Mouse (Mus musculus) CH12.LX (cell line): ENCODE data around the gene Drg1. TPM values are rescaled to one million over a fixed set of nuclear protein-coding genes. Genes with fewer than 3 reads are reported as not detected.
"Not testable (repeated sequence)": the region's sequence is repeated elsewhere in the genome, so short reads cannot be mapped to it uniquely, and the experiment has no call there.

Source experiments
- DNase-seq: peaks from one replicate; pipeline ENCODE4 v3.0.0-alpha.2; 2013; ENCODE audit errors: extremely low read depth
- H3K27ac ChIP-seq: 2 replicates; pipeline ENCODE4 v1.5.1; 2012; ENCODE audit warnings: low read depth, mild to moderate bottlenecking, control low read depth, moderate library complexity; ENCODE audit not compliant: insufficient read depth
- H3K27me3 ChIP-seq: replicated peaks from 2 replicates; pipeline ENCODE3; 2012; ENCODE audit warnings: inconsistent platforms
- H3K36me3 ChIP-seq, 2 experiments: replicated peaks in 1 of 2; 2 replicates each; pipeline versions ENCODE3 to v1.6.1; 2012; ENCODE audit warnings: inconsistent platforms in 1 of 2, low read length in 1 of 2, mild to moderate bottlenecking in 1 of 2, mixed read lengths in 1 of 2, moderate library complexity in 1 of 2; ENCODE audit not compliant: control insufficient read depth in 1 of 2, insufficient read depth in 1 of 2
- H3K4me1 ChIP-seq, 2 experiments: 2 replicates each; pipeline ENCODE4 v1.6.1; 2012; ENCODE audit warnings: inconsistent platforms in 1 of 2, moderate library complexity in 1 of 2; ENCODE audit not compliant: insufficient read depth in 2 of 2, control insufficient read depth in 1 of 2
- H3K4me2 ChIP-seq: 2 replicates; pipeline ENCODE4 v1.6.1; 2012; ENCODE audit warnings: low read depth, mild to moderate bottlenecking, control low read depth; ENCODE audit not compliant: poor library complexity, insufficient read depth, severe bottlenecking
- H3K4me3 ChIP-seq, 3 experiments: fragments of 150-350 bp in 1 of 3; sonication (generic) in 1 of 3; replicated peaks in 1 of 3; 2 replicates each; pipeline versions ENCODE3 to v1.5.1; 2011 to 2012; ENCODE audit warnings: low read depth in 2 of 3, low read length in 2 of 3, mild to moderate bottlenecking in 2 of 3, moderate library complexity in 2 of 3, control low read depth in 1 of 3, improper control_type of control experiment in 1 of 3, inconsistent platforms in 1 of 3, mixed read lengths in 1 of 3; ENCODE audit not compliant: poor library complexity in 1 of 3
- H3K79me2 ChIP-seq: replicated peaks from 2 replicates; pipeline ENCODE4 v1.6.1; 2012; ENCODE audit warnings: mild to moderate bottlenecking, moderate library complexity; ENCODE audit not compliant: control insufficient read depth, poor library complexity, insufficient read depth, severe bottlenecking; ENCODE audit errors: extremely low read depth
- H3K9ac ChIP-seq: 2 replicates; pipeline ENCODE4 v1.6.1; 2012; ENCODE audit warnings: low read depth, mild to moderate bottlenecking, control low read depth, moderate library complexity; ENCODE audit not compliant: insufficient read depth
- H3K9me3 ChIP-seq: replicated peaks from 2 replicates; pipeline ENCODE3; 2012; ENCODE audit warnings: low read length, inconsistent platforms, mixed read lengths
- CHD2 ChIP-seq: IDR thresholded peaks from 2 replicates; pipeline ENCODE4 v1.6.1; 2011; ENCODE audit warnings: low read length, improper control_type of control experiment
- CTCF ChIP-seq, 2 experiments: IDR thresholded peaks in 1 of 2; conservative IDR thresholded peaks in 1 of 2; 2 replicates each; pipeline ENCODE4 v1.5.1; 2011 to 2012; ENCODE audit warnings: low read depth in 2 of 2, low read length in 2 of 2, improper control_type of control experiment in 1 of 2, inconsistent platforms in 1 of 2, mild to moderate bottlenecking in 1 of 2, moderate library complexity in 1 of 2
- E2F4 ChIP-seq: IDR thresholded peaks from 2 replicates; pipeline ENCODE4 v1.6.1; 2011; ENCODE audit warnings: low read depth, low read length, improper control_type of control experiment; ENCODE audit not compliant: insufficient replicate concordance
- GABPA ChIP-seq: IDR thresholded peaks from 2 replicates; pipeline ENCODE4 v1.6.1; 2012; ENCODE audit warnings: low read depth, low read length, improper control_type of control experiment, inconsistent platforms; ENCODE audit not compliant: insufficient replicate concordance
- HCFC1 ChIP-seq: IDR thresholded peaks from 2 replicates; pipeline ENCODE4 v1.6.1; 2012; ENCODE audit warnings: low read depth, mild to moderate bottlenecking, inconsistent platforms, low read length, improper control_type of control experiment
- JUN ChIP-seq: IDR thresholded peaks from 2 replicates; pipeline ENCODE4 v1.6.1; 2011; ENCODE audit warnings: low read depth, mild to moderate bottlenecking, low read length, improper control_type of control experiment, moderate library complexity; ENCODE audit not compliant: insufficient read depth
- KAT2A ChIP-seq: IDR thresholded peaks from 2 replicates; pipeline ENCODE4 v1.6.1; 2012; ENCODE audit warnings: low read length, improper control_type of control experiment, inconsistent platforms; ENCODE audit not compliant: insufficient replicate concordance
- MAFK ChIP-seq: IDR thresholded peaks from 2 replicates; pipeline ENCODE4 v1.6.1; 2011; ENCODE audit warnings: low read length, improper control_type of control experiment; ENCODE audit not compliant: insufficient replicate concordance
- MAZ ChIP-seq: IDR thresholded peaks from 2 replicates; pipeline ENCODE4 v1.6.1; 2012; ENCODE audit warnings: low read depth, mild to moderate bottlenecking, inconsistent platforms, low read length, improper control_type of control experiment, moderate library complexity
- MYC ChIP-seq: IDR thresholded peaks from 2 replicates; pipeline ENCODE4 v1.6.1; 2011; ENCODE audit warnings: low read depth, mild to moderate bottlenecking, improper control_type of control experiment, low read length
- NELFE ChIP-seq: IDR thresholded peaks from 2 replicates; pipeline ENCODE4 v1.6.1; 2011; ENCODE audit warnings: low read depth, low read length, improper control_type of control experiment
- RAD21 ChIP-seq: IDR thresholded peaks from 2 replicates; pipeline ENCODE4 v1.6.1; 2011; ENCODE audit warnings: low read depth, mild to moderate bottlenecking, low read length, improper control_type of control experiment, moderate library complexity
- RCOR1 ChIP-seq: conservative IDR thresholded peaks from 2 replicates; pipeline ENCODE4 v1.6.1; 2012; ENCODE audit warnings: low read depth, mild to moderate bottlenecking, inconsistent platforms, low read length, improper control_type of control experiment
- TBP ChIP-seq: conservative IDR thresholded peaks from 2 replicates; pipeline ENCODE4 v1.6.1; 2011; ENCODE audit warnings: low read depth, low read length, improper control_type of control experiment
- TCF12 ChIP-seq: IDR thresholded peaks from 2 replicates; pipeline ENCODE4 v1.6.1; 2014; ENCODE audit warnings: low read depth, mild to moderate bottlenecking, inconsistent platforms, low read length, improper control_type of control experiment
- USF1 ChIP-seq: IDR thresholded peaks from 2 replicates; pipeline ENCODE4 v1.6.1; 2014; ENCODE audit warnings: low read depth, mild to moderate bottlenecking, inconsistent platforms, low read length, improper control_type of control experiment
- dilution Hi-C: fragments of 300-500 bp; cut with MboI; formaldehyde crosslinking; loops from 2 replicates; pipeline ENCODE4 v1.14.3; 2020; ENCODE audit warnings: low sequenced_read_pairs; ENCODE audit not compliant: extremely low pct_unique_long_range_greater_than_20kb, extremely low pct_ligation_motif_present
- in situ Hi-C: fragments of 300-500 bp; cut with MboI; formaldehyde crosslinking; loops from 3 replicates; pipeline ENCODE4 v1.14.3; 2019; ENCODE audit warnings: low sequenced_read_pairs, low pct_ligation_motif_present, low pct_unique_long_range_greater_than_20kb, mixed read lengths
- polyA plus RNA-seq: library from polyadenylated mRNA; unstranded; fragments of >175 nt; gene quantifications from 2 replicates; pipeline ENCODE4 v1.2.1, GENCODE M21; 2012; ENCODE audit warnings: low read depth; ENCODE audit not compliant: insufficient read length
- total RNA-seq, 2 experiments: library from RNA; depleted of rRNA; stranded (reverse); fragments of 300-350 nt in 1 of 2; fragments of >200 nt in 1 of 2; gene quantifications; 2 replicates each; pipeline ENCODE4 v1.2.3; 2012 to 2014

Gene Drg1
- total and polyA plus RNA-seq, 3 experiments, result 158 to 480 (median 249) TPM

GRCm38 (mm10) chr11:3193363-3193762 lies 72.9 kb downstream of the Drg1 start, which contains the start of gene Sfi1:
TSS of gene Sfi1 (minus strand) at chr11:3193463.
- dilution Hi-C loops (no loop called here), in situ Hi-C loops (no loop called here)
- Histone ChIP-seq H3K27me3 (no peaks in the 10 kb centered on the region), H3K4me1 (no peaks in the 10 kb centered on the region), H3K9ac (no peak within 1 kb of the TSS), H3K9me3 (peaks cover 15% of the 10 kb centered on the region), H3K27ac (no peak within 1 kb of the TSS), H3K36me3 (no peaks in the 10 kb centered on the region), H3K4me3 (peak within 1 kb of the TSS in 1 of 3 experiments; percentile 0), H3K79me2 (no peaks in the 10 kb centered on the region), H3K4me2 (no peak within 1 kb of the TSS)
- no peak for DNase-seq
- no peak for TF ChIP-seq MYC
- no peak for TF ChIP-seq RCOR1
- no peak for TF ChIP-seq USF1
- no peak for TF ChIP-seq MAZ
- TF ChIP-seq CTCF (conservative IDR thresholded peaks at IDR 0.05 in 1 of 2, IDR thresholded peaks at IDR 0.05 in 1 of 2; ENCODE audit: low read depth in 2 of 2, low read length in 2 of 2), result no peak
- TF ChIP-seq MAFK, result no peak
- no peak for TF ChIP-seq TBP
- TF ChIP-seq HCFC1, result no peak
- TF ChIP-seq CHD2, result no peak
- no peak for TF ChIP-seq GABPA
- no peak for TF ChIP-seq TCF12
- no peak for TF ChIP-seq E2F4
- no peak for TF ChIP-seq JUN
- no peak for TF ChIP-seq NELFE
- TF ChIP-seq KAT2A, result no peak
- no peak for TF ChIP-seq RAD21

GRCm38 (mm10) chr11:3182707-3183106 lies 83.5 kb downstream of the Drg1 start:
- H3K4me3 ChIP-seq, DNase-seq, H3K9me3 ChIP-seq, H3K4me2 ChIP-seq, H3K4me1 ChIP-seq, H3K27ac ChIP-seq, H3K27me3 ChIP-seq, H3K36me3 ChIP-seq, H3K79me2 ChIP-seq, dilution Hi-C loops, in situ Hi-C loops, H3K9ac ChIP-seq: not testable (repeated sequence)

- H3K36me3 ChIP-seq, result peaks cover 5 to 11% of the 10 kb centered on the region in 2 experiments
- in situ Hi-C loops, H3K27ac ChIP-seq, H3K27me3 ChIP-seq, dilution Hi-C loops, H3K4me1 ChIP-seq, H3K9ac ChIP-seq, H3K4me2 ChIP-seq, H3K79me2 ChIP-seq, DNase-seq, H3K4me3 ChIP-seq, H3K9me3 ChIP-seq: not testable (repeated sequence)
Measured at GRCm38 (mm10) chr11:3181971-3182370, 84.2 kb downstream of the Drg1 start.

GRCm38 (mm10) chr11:3181250-3181649 lies 85.0 kb downstream of the Drg1 start:
- dilution Hi-C loops, H3K9me3 ChIP-seq, H3K9ac ChIP-seq, H3K27me3 ChIP-seq, DNase-seq, H3K4me2 ChIP-seq, H3K27ac ChIP-seq, H3K79me2 ChIP-seq, H3K4me1 ChIP-seq, in situ Hi-C loops, H3K4me3 ChIP-seq: not testable (repeated sequence)
- H3K36me3 ChIP-seq, result peaks cover 5 to 11% of the 10 kb centered on the region in 2 experiments
